Mouse (Mus musculus) cerebellum, postnatal 4 days (tissue): Measurements from ENCODE around the gene Cyp2d11.

Experiments used
- DNase-seq, 2 experiments: peaks; one replicate each; pipeline ENCODE4 v3.0.0; 2022; ENCODE audit warnings: low spot score in 2 of 2, mixed read lengths in 1 of 2

Cyp2d11 gene

DNA sequence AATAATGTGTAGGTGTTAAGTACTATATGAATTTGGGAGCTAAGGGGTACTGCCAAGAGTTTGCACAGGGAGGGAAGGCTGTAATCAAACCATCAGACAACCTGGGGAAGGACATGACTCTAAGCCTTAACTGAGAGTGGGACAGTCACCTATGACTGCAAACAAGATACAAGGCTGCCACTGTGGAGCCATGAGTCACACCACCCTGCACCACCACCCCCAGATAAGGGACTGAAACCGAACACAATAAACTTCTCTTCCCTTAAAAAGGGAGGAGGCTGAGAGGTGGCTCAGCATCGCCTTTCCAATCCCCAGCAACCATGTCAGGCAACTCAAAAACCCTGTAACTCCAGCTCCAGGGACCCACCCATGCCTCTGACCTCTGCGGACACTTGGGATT is 42.3 kb downstream of the Cyp2d11 start:
- DNase-seq, result no peak

DNA sequence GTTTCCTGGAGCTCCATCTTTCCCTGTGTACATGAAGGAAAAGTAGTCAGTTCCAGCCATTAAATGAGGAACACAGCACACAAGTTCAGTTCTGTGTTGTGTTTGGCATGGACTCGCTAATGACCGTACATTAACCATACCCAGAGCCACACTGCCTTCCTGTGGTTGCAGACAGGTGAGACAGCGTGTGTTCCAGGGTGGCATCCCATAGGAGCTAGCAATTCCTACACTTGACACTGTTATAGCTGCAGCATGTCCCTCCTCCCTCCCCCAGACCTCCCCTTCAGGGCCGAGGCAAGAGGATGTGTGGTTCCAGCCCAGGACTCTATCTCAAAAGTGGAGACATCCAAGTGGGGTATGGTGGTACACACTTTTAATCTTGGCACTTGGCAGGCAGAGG is 43.5 kb downstream of the Cyp2d11 start:
- DNase-seq, result no peak

DNA sequence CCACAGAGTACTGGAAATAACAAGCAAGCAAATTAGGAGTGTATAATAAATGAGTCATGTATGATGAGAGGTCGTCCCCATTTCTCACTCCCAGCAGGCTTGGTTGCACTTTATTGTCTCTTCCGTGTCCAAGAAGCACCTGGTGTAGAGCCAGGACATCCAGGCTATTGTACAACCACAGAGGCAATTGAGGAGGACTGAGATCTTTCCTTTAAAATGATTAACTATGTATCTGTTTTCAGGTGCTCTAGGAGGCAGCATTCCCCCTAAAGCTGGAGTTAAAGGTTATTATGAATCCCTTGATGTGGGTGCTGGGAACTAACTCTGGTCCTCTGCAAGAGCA is 44.9 kb downstream of the Cyp2d11 start:
- DNase-seq, result no peak

DNA sequence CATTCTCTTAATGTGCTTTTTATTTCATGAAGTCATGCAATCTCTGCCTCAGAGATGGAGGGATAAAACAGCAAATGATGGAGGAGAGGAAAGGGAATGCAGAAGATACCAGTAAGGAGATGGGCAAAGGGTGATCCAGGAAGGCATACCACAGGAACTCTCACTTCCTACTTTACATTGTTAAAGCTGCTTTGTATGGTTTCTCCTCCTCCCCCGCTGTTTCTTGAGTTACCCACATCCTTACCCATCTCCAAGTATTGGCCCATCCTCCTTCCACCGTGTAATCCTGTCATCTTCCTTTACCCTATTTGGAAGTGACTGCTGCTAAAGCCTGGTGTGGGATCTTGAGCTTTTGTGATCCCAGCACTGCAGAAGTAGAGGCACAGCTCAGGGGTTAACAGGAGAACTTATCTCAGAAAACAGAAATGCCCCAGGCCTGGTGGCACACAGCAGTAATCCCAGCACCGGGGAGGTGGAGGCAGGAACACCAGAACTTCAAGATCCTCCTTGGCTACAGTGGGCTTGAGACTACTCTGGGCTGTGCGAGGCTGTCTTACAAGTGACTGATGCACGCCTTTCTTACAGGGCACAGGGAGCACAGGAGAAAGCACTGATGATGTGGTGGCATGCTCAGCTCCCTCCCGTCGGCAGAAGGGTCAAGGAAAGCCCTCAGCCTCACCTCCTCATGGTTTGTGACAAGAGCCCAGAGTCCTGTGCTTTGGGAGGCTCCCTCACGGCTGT is 45.4 kb downstream of the Cyp2d11 start:
- DNase-seq, result no peak

DNA sequence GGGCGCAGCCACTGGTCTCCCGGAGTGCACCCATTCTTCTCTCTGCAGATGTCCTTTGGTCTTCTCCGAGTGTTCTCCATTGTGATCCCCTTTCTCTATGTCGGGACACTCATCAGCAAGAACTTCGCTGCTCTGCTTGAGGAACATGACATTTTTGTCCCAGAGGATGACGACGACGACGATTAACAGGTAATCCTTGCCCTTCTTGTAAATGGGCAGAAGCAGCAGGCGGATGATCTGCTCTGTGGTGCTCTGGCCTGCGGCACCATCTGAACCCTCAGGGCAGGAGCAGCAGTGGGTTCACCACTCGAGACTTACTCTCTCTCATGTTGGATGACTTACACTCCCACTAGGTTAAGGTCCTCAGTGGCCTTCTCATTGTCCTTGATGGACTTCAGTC is 46.0 kb downstream of the Cyp2d11 start:
- no peak for DNase-seq

DNA sequence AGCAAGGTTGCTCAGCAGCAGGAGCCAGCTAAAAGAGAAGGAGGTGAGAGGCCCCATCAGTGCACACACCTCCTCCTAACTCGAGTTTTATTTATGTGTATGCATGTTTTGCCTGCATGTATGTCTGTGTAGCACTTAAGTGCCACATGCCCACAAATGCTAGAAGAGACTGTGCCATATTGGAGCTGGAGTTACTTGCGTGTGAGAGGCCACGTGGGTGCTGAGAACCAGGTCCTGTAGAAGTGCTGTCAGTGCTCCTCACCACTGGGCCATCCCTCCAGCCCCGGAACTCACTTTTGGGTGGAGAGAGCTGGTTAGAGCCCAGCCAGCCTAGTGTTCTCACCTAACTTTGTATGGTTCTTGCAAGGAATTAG is 46.5 kb downstream of the Cyp2d11 start:
- DNase-seq, result no peak

DNA sequence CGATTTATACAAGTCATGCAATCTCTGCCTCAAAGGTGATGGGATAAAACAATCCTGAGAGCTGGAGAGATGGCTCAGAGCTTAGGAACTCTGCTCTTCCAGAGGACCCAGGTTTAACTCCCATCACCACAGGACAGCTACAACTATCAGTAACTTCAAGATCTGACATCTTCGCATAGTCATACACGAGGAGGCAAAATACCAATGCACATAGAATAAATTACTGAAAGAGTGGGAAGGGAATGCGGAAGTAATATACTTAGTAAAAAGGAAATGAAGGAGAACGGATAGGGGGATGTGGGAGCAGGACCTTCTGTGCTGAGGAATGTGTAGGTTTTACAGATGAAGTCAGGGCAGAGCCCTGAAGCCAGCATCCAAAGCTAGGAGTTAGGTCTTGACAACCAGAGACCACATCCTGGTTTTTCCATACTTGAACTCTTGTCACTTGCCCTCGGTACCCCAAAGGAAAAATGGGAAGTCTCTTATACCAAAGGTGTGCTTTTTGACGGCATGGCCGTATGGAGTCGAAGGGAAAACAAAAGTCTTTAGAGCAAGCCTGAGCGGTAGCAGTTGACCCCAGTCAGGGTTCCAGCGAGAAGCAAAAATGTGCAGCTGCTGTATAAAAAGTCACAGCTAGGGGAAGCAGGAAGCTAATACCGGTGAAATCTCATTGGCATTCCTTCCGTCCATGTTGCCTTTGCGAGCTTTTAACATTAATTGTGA is 47.1 kb downstream of the Cyp2d11 start:
- DNase-seq, result no peak

DNA sequence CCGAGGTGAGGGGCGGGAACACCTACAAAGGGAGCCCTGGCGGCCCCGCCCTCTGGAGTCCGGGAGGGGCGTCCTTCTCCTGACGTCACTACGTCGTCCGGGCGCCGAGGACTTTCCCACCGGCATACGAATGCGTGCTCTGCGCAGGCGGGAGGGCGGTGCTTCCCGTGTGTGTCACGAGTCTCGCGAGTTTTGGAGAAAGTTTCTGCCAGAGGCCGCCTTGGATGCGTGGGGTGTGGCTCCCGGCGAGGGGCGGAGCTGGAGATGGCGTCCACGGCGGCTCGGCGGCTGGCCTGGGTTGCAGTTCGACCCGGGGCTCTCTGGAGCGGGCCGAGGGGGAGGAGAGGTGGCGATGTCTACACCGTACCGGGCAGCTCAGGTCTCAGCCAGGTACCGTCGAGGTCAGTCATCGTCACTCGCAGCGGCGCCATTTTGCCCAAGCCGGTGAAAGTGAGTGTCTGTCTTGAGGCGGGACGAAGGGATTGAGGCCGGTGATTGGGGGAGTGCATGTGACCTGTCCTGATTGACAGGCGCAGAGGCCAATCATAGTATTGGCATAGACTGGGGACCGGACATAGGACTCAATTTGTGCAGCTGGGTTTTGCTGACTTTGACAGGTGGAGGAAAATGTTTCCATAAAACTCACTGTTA is 47.9 kb downstream of the Cyp2d11 start:
- peak; percentile 87 to 95 for DNase-seq

DNA sequence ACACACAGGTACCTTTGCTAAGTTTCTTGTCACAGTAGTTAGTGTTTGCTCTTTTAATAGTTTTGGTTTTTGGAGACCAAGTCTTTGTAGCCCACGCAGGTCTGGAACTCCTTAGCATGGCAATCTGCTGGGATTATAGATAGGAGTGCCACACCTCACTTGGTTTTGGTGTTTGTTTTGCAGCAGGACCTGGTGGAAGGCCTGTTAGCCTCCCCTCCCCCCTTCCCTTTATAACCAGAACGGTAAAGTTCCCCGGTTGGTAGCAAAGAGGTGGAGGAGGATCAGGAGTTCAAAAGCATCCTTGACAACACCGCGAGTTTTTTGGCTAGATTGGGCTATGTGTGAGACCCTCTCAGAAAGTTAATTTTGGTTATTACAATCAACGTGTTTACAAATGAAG is 48.9 kb downstream of the Cyp2d11 start:
- no peak for DNase-seq

DNA sequence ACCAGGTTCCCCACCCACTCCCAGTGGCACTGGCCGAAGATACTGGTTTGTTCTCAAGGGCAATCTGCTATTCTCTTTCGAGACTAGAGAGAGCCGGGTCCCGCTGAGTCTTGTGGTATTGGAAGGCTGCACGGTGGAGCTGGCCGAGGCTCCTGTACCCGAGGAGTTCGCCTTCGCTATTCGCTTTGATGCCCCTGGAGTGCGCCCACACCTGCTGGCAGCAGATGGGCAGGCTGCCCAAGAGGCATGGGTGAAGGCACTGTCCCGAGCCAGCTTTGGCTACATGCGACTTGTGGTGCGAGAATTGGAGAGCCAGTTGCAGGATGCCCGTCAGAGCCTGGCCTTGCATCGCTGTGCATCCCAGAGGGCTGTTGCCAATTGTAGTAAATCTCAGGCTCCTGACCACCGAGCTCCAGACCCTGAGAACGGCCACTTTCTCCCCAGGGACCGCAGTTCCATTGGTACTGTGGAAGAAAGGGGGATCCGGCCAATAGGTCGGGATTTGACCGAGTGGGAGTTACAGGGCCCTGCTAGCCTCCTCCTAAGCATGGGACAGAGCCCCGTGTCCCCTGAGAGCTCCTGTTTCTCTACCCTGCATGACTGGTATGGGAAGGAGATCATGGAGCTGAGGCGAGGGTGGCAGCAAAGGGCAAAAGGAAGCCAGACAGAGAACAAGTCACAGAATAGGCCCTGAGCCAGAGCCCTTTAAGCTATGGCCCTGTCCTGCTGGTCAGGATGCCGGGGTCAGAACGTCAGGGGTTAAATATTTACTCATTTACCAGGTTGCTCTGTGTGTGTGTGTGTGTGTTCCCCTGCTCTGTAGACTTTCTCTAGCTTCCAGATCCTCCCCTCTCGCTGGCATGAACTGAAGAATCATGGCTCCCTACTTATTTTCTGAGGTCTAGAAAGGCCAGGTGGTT is 50.2 kb downstream of the Cyp2d11 start:
- no peak for DNase-seq

DNA sequence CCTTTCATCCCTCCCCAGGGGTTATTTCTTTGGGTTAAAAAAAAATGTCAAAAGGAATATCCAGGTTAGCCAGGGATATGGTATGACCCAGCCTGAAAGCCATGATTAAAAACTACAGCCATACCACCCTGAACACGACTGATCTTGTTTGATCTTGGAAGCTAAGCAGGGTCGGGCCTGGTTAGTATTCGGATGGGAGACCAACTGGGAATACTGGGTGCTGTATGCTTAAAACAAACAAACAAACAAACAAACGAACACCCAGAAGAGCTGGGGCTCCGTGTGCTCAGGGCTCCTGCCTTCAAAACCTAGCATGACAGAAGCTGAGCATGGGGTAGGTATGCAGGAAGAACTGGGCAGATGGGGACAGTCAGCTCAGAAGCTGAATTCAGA is 51.3 kb downstream of the Cyp2d11 start:
- no peak for DNase-seq

DNA sequence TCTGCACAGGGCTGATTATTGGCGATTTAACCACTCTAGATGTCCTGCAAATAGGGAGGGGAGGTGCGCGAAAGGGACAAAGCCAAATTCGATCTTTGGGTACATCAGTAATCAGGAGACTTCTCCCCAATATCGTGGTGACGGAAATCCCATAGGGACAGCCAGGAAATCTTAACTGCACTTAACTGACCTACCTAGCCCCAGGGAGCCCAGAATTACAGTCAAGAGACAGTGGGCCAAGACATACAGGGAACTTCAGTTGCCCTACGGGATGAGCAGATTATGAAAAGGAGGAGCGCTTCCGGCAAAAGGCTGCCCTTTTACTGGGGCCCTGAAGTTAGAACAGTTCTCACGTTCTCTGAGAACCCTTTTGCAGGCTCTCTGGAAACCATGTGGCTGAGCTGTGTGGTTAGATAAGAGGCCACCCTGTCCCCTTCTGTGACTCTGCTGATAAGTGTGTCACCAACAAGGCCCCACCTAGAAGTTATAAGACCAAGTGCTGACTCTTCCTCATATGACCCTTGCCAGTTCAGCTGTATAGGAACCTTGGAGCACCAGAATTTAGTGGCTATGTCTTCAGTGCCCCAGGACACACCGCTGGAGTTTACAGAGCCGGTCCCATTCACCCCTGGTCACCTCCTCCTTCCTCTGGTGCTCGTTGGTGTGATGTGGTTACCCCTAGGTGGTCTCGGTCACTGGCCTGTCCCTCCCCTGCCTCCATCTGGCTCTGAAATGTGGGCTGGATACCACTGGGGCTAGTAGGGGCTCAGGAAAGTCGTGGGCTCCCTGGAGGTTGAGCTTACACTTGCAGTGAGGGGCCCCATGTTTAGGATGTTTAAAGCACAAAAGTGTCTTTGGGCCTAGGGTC is 51.9 kb downstream of the Cyp2d11 start:
- DNase-seq, result no peak

DNA sequence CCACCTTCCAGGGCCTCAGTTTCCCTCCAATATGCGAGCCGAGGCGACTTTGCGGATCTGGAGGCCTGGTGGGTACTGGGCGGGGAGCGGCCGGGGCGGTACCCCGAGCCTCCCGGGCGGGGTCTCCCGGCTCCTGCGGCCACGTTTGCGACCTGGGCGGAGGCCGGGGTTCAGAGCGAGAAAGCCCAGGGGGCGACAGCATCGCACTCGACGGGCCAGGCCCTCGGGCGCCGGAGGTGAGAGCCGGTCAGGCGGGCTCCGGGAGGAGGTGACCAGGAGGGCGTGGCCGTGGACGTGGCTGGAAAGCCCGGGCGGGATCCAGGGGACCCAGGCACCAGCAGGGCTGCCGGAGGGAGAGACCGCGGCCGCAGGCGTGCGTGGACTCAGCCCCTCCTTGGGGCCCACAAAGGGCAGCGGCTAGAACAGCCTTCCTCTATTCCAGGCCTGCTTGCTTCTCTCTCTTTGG is 52.8 kb downstream of the Cyp2d11 start:
- DNase-seq, result no peak

DNA sequence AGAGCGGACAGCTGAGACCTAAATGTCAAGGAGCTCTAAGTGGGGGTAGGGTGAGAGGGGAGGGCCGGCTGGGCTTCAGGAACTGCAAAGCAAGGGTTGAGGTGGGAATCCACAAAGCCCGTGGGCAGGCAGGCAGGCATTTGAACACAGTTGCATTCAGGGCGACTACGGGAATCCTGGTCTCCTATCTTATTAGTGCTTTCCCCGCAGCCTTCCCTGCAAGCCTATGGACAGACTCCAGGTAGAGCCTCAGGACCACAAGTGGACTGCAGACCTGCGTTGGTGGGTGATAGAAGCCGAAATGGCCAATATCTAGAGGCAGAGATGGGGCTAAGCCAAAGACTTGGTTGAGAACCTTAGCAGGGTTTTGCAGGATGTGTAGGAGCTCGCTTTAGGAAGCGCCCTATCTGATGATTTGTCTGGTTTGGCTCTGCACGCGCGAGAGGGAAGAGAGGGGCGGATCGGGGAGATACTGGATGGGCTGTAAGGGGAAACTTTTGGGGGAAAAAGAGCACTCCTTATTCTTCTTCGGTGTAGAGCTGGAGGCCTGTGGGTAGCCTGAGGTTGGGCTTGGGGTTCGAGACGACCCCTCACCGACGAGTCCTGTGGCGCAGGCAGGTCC is 53.3 kb downstream of the Cyp2d11 start:
- DNase-seq, result no peak

DNA sequence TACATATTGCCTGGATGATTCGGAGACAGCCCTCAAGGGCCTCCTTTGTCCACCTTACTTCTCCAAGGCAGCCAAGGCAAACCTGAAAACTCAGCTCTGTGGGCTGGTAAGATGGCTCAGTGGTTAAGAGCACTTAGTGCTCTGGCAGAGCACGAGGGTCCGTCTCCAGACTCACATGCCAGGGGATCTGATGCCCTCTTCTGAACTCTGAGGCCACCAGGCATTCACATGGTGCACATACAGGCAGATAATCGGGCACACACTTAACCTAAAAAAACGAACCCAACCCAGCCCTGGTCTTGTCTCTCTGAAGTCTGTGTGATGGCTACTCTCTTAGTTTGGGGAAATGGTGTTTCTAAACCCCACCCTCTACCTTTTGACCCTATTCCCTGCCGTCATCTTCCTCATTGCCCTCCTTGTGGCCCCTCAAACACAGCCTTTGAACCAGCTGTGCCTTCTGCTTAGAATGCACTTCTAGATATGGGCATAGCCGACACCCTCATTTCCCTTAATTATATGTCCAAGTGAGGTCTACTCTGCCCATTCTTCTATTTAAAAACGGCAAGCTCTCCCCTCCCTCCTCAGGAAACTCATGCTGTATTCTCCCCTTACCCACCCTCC is 54.1 kb downstream of the Cyp2d11 start:
- no peak for DNase-seq
